Mouse (Mus musculus): ENCODE data around the gene Snn.

The Snn gene

DNA sequence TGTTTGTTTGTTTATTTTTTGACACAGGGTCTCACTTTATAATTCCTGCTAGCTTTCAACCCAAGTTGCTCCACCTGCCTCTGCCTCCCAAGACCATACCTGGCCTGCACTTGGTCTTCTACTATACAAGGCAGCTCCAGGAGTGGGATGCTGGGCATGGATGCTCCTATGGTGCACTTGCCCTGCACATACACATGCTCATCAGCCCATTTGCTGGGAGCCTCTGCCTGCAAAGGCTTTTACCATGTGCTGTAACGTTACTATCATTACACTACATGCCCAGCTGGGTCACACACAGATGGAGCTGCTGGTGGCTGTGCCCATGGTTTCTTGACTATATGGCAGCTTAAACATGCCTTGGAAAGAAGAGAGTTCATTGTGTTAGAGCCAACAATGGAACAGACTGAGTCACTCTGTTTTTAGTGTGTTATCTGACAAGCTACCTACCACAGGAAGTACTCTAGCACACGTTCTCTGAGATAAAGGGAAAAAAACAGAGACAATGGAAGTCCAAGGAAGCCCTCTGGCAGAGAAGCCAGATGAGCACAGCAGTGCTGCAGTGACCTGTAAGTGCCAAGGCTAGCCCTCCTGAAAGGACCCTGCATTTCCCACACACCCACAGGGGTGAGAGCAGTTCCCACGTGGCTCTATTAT, 17.6 kb downstream of the Snn start:
- no peak for DNase-seq (ENCODE audit: extremely low spot score, low read depth, low spot score)

DNA sequence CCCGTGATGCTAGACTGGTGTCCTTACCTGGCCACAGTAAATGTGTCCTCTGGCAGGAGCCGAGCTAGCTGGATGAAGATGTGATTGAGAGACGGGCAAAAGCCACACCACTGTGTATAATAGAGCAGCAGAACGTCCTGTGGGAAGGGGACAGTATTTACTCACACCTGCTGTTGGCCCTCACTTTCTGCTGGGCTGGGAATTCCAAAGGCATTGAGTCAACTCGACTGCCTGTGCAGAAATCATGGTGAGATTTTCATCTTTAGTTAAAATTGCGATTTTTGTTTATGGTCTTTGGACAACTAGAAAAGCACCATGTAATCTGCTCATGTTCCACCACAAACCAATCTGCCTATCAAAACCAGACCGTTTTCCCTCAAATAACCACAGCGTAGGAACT, 23.4 kb downstream of the Snn start:
- no peak for DNase-seq (ENCODE audit: extremely low spot score, low read depth, low spot score)

GRCm38 (mm10) chr16:11086299-11086698, 25.6 kb downstream of the Snn start:
- no peak for DNase-seq (ENCODE audit: extremely low spot score, low read depth, low spot score)

DNA sequence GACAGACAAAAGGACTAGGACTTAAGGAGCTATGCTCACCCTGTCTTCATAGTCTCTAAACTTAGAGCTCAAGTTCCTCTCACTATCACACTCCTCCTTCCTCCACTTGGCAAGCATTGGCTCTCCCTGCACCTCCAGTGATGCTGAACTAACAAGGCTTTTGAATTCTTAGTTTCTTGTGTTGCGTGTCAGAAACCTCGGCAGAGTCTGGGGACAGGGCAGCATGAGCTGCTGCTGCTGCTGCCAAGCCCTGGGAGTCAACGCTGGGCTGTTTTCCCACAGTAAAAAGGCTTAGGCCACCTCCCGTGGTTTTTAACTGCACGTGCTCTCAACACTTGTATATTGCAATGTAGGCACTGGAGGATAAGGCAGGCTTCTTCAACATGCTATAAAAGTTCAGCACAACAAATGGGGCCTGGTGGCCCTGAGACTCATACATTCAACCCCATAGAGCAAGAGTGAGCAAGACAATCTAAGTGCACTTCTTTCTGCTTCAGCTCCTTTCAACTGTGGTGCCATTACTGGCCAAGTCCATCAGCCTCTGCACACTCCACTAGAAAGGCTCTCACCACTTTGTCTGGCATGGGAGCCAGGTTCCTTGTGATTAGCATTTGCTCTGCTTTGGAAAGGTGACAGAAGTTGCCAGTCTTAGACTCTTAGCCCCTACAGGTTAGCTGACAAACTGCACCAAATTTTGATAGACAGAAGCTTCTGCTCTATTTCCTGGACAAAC, 26.3 kb downstream of the Snn start:
- no peak for DNase-seq (ENCODE audit: extremely low spot score, low read depth, low spot score)

GRCm38 (mm10) chr16:11090836-11091570, 30.3 kb downstream of the Snn start:
- no peak for DNase-seq (ENCODE audit: extremely low spot score, low read depth, low spot score)

- DNase-seq (ENCODE audit: extremely low spot score, low read depth, low spot score): no peak
These were observed 31.3 kb downstream of the Snn start for GRCm38 (mm10) chr16:11092061-11092460.

- no peak for DNase-seq (ENCODE audit: extremely low spot score, low read depth, low spot score)
These were observed 31.8 kb downstream of the Snn start for GRCm38 (mm10) chr16:11092523-11092922.

GRCm38 (mm10) chr16:11093717-11094386, 33.1 kb downstream of the Snn start:
- no peak for DNase-seq (ENCODE audit: extremely low spot score, low read depth, low spot score)

GRCm38 (mm10) chr16:11097301-11097700, 36.6 kb downstream of the Snn start:
- DNase-seq (ENCODE audit: extremely low spot score, low read depth, low spot score): no peak

- no peak for DNase-seq (ENCODE audit: extremely low spot score, low read depth, low spot score)
These were observed 44.2 kb downstream of the Snn start for GRCm38 (mm10) chr16:11104905-11105304.

DNA sequence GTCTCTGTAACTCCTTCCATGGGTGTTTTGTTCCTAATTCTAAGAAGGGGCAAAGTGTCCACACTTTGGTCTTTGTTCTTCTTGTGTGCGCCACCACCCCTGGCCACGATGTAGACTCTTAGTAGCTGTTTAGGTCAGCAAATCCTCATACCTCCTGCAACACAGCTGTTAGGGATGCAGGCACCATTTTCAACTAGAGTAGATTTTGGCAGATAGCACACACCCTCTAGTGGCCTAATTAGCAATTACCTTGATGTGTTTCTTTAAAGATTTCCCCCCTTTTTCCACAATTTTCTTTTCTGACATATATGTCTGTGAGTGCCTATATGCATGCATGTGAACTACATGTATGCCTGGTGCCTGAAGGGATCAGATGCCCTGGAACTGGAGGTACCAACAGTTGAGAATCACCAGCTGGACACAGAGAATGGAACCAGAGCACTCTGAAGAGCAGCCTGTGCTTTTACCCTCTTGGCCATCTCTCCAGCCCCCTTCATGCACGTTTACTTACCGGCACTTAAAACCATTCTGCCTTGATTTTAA, 48.5 kb downstream of the Snn start:
- no peak for DNase-seq (ENCODE audit: extremely low spot score, low read depth, low spot score)

- DNase-seq (ENCODE audit: extremely low spot score, low read depth, low spot score): no peak
These were observed 61.9 kb downstream of the Snn start for GRCm38 (mm10) chr16:11122625-11123024.

- no peak for DNase-seq (ENCODE audit: extremely low spot score, low read depth, low spot score)
These were observed 63.4 kb downstream of the Snn start for GRCm38 (mm10) chr16:11124110-11124509.
